In genomic region chr9:121704261-121704645, GRCm38 (mm10) we compare ENCODE assay signal across 8 mouse cellular contexts. TPM values are rescaled to one million over a fixed set of nuclear protein-coding genes. Genes with fewer than 3 reads are reported as not detected.
DNase-seq lines count a peak whose midpoint lies in the region; ATAC-seq and TF ChIP-seq lines count a peak whose summit lies in the region.

No protein-coding gene starts in this region.

- peak overlapping the region; percentile 72 for H3K4me2 ChIP-seq in kidney, postnatal 0 days (ENCODE audit: low read length)
- peak overlapping the region; percentile 93 for H3K4me2 ChIP-seq in embryonic facial prominence, embryonic 12.5 days (replicated peaks)
- peak overlapping the region; percentile 77 for H3K4me2 ChIP-seq in intestine, embryonic 14.5 days (ENCODE audit: low read length)
- H3K4me2 ChIP-seq in myocyte (ENCODE audit: low read depth), result peak overlapping the region; percentile 98

- TF ChIP-seq POLR2A in myocyte (IDR thresholded peaks at IDR 0.05; ENCODE audit: insufficient read length, low read depth), result no peak

- ATAC-seq in kidney, postnatal 0 days (replicated peaks; ENCODE audit: low FRiP score, low read depth), result no peak
- ATAC-seq in embryonic facial prominence, embryonic 12.5 days (ENCODE audit: insufficient number of reproducible peaks, insufficient read depth, low FRiP score, low TSS enrichment), result no peak
- no peak for ATAC-seq in intestine, embryonic 14.5 days (replicated peaks; ENCODE audit: low FRiP score, low TSS enrichment, low read depth)

- no peaks in the 10 kb centered on the region for H3K27me3 ChIP-seq in kidney, postnatal 0 days (ENCODE audit: insufficient read depth, low read length)
- no peaks in the 10 kb centered on the region for H3K27me3 ChIP-seq in embryonic facial prominence, embryonic 12.5 days
- no peaks in the 10 kb centered on the region for H3K27me3 ChIP-seq in intestine, embryonic 14.5 days (replicated peaks; ENCODE audit: control insufficient read depth, insufficient read depth, low read length)
- no peaks in the 10 kb centered on the region for H3K27me3 ChIP-seq in myocyte (ENCODE audit: control insufficient read depth, insufficient read depth, insufficient read length)

- no peaks in the 10 kb centered on the region for H3K36me3 ChIP-seq in kidney, postnatal 0 days (ENCODE audit: insufficient read depth, low read length)
- 0 out of 2 replicates have a peak, but pooled peaks cover 3% of the 10 kb centered on the region for H3K36me3 ChIP-seq in embryonic facial prominence, embryonic 12.5 days
- no peaks in the 10 kb centered on the region; the same call in 1 of the 2 replicates for H3K36me3 ChIP-seq in intestine, embryonic 14.5 days (ENCODE audit: control insufficient read depth, insufficient read depth, low read length)
- no peaks in the 10 kb centered on the region for H3K36me3 ChIP-seq in myocyte (ENCODE audit: control insufficient read depth, insufficient read depth)

- H3ac ChIP-seq in myocyte (ENCODE audit: control insufficient read depth, insufficient read length), result peak overlapping the region; percentile 59

- no peaks in the 10 kb centered on the region for H3K9me3 ChIP-seq in kidney, postnatal 0 days (replicated peaks; ENCODE audit: low read length)
- no peaks in the 10 kb centered on the region for H3K9me3 ChIP-seq in embryonic facial prominence, embryonic 12.5 days
- H3K9me3 ChIP-seq in intestine, embryonic 14.5 days (ENCODE audit: control insufficient read depth, low read length), result no peaks in the 10 kb centered on the region

- H3K4me1 ChIP-seq in kidney, postnatal 0 days (replicated peaks; ENCODE audit: insufficient read depth, low read length), result peaks cover 8% of the 10 kb centered on the region; the same call in 1 of the 2 replicates
- peaks cover 12% of the 10 kb centered on the region for H3K4me1 ChIP-seq in embryonic facial prominence, embryonic 12.5 days
- peaks cover 15% of the 10 kb centered on the region for H3K4me1 ChIP-seq in intestine, embryonic 14.5 days (replicated peaks; ENCODE audit: control insufficient read depth, insufficient read depth, low read length)

- 19% methylated on average over 11 of the region's 11 CpGs for whole genome bisulfite sequencing in kidney, postnatal 0 days
- 32% methylated on average over 11 of the region's 11 CpGs for WGBS in embryonic facial prominence, embryonic 12.5 days
- WGBS in intestine, embryonic 14.5 days, result 31% methylated on average over 11 of the region's 11 CpGs

- peak overlapping the region; percentile 64 for H3K9ac ChIP-seq in kidney, postnatal 0 days (ENCODE audit: low read depth, low read length)
- H3K9ac ChIP-seq in embryonic facial prominence, embryonic 12.5 days, result peak overlapping the region; percentile 73
- H3K9ac ChIP-seq in intestine, embryonic 14.5 days (ENCODE audit: low read length), result peak overlapping the region; percentile 64

- peak overlapping the region; percentile 87 for H3K4me3 ChIP-seq in kidney, postnatal 0 days (replicated peaks; ENCODE audit: low read depth, low read length)
- peak overlapping the region; percentile 69 for H3K4me3 ChIP-seq in embryonic facial prominence, embryonic 12.5 days
- peak overlapping the region; percentile 70 for H3K4me3 ChIP-seq in intestine, embryonic 14.5 days (ENCODE audit: low read depth, low read length)
- peak overlapping the region; percentile 26 for H3K4me3 ChIP-seq in myocyte

- H3K79me2 ChIP-seq in myocyte (ENCODE audit: control insufficient read depth, insufficient read depth), result peaks cover 4% of the 10 kb centered on the region

- TF ChIP-seq CTCF in kidney, postnatal 0 days (IDR thresholded peaks at IDR 0.05; ENCODE audit: low read depth), result no peak

- peak overlapping the region; percentile 71 for H3K27ac ChIP-seq in kidney, postnatal 0 days
- H3K27ac ChIP-seq in embryonic facial prominence, embryonic 12.5 days, result no peak overlapping the region
- no peak overlapping the region for H3K27ac ChIP-seq in intestine, embryonic 14.5 days (ENCODE audit: low read depth)

- DNase-seq in kidney, postnatal 0 days (ENCODE audit: low spot score), result no peak
- no peak for DNase-seq in kidney, postnatal 10 days
- DNase-seq in intestine, embryonic 14.5 days (ENCODE audit: low spot score), result no peak
- no peak for DNase-seq in gastrocnemius, postnatal 25 days
- no peak for DNase-seq in Muller cell, postnatal 12 days (ENCODE audit: inconsistent ontology term)
- DNase-seq in spleen, postnatal 14 days (ENCODE audit: low spot score in 2 of 2), result no peak

TF ChIP-seq in myocyte, 11 proteins besides CTCF, POLR2A, EP300 and RAD21:
- no peak for TF ChIP-seq POLR2AphosphoS2 (IDR thresholded peaks at IDR 0.05; ENCODE audit: insufficient read length, low read depth)
- no peak for TF ChIP-seq CEBPB (IDR thresholded peaks at IDR 0.05; ENCODE audit: insufficient read depth, poor library complexity, severe bottlenecking)
- TF ChIP-seq TCF3 (IDR thresholded peaks at IDR 0.05; ENCODE audit: insufficient read length, low read depth), result no peak
- no peak for TF ChIP-seq USF1 (IDR thresholded peaks at IDR 0.05; ENCODE audit: low read depth)
- TF ChIP-seq TCF12 (IDR thresholded peaks at IDR 0.05; ENCODE audit: insufficient read depth, poor library complexity, severe bottlenecking), result no peak
- no peak for TF ChIP-seq MYOG (IDR thresholded peaks at IDR 0.05; ENCODE audit: control insufficient read depth in 1 of 3, insufficient read depth in 1 of 3, insufficient read length in 2 of 3, low read depth in 2 of 3)
- TF ChIP-seq MYOD1 (IDR thresholded peaks at IDR 0.05; ENCODE audit: control insufficient read depth in 1 of 3, insufficient read length in 2 of 3, low read depth in 2 of 3), result no peak
- TF ChIP-seq MAX (IDR thresholded peaks at IDR 0.05; ENCODE audit: low read depth), result no peak
- TF ChIP-seq REST (IDR thresholded peaks at IDR 0.05; ENCODE audit: insufficient read depth, insufficient read length), result no peak
- TF ChIP-seq E2F4 (IDR thresholded peaks at IDR 0.05; ENCODE audit: insufficient read depth), result no peak
- no peak for TF ChIP-seq SRF (IDR thresholded peaks at IDR 0.05; ENCODE audit: control insufficient read depth, insufficient read length, low read depth)

RNA-seq across cellular contexts. Expression of gene Sec22c, which starts 1.0 kb away (rescaled TPM):
- 7.4 and 8.1 TPM in 2 replicates for polyA plus RNA-seq in kidney, postnatal 0 days (2015; fragmentation: Nextera tagmentation; extraction: Ambion mirVana)
- 16.8 and 18.0 TPM in 2 replicates for polyA plus RNA-seq in embryonic facial prominence, embryonic 12.5 days (2016; fragmentation: Nextera tagmentation; extraction: Ambion mirVana)
- polyA plus RNA-seq in intestine, embryonic 14.5 days (2014; fragmentation: Nextera tagmentation; extraction: Ambion mirVana), result 9.5 and 9.7 TPM in 2 replicates
- polyA plus RNA-seq in myocyte (2012; fragmentation: generic; extraction: Trizol), result 6.2 TPM
- total RNA-seq in gastrocnemius, postnatal 25 days (2021), result 1 to 10 TPM; 3.8 to 4.3 TPM

RNA-seq across cellular contexts. Expression of gene Ss18l2, which starts 5.9 kb away (rescaled TPM):
- polyA plus RNA-seq in kidney, postnatal 0 days (2015; fragmentation: Nextera tagmentation; extraction: Ambion mirVana), result 176 and 194 TPM in 2 replicates
- 96.2 and 117 TPM in 2 replicates for polyA plus RNA-seq in embryonic facial prominence, embryonic 12.5 days (2016; fragmentation: Nextera tagmentation; extraction: Ambion mirVana)
- polyA plus RNA-seq in intestine, embryonic 14.5 days (2014; fragmentation: Nextera tagmentation; extraction: Ambion mirVana), result 135 and 152 TPM in 2 replicates
- 81.5 TPM for polyA plus RNA-seq in myocyte (2012; fragmentation: generic; extraction: Trizol)
- total RNA-seq in gastrocnemius, postnatal 25 days (2021), result 100 to 1,000 TPM; 104 to 105 TPM

RNA-seq across cellular contexts. Expression of gene Nktr, which starts 14.7 kb away (rescaled TPM):
- polyA plus RNA-seq in kidney, postnatal 0 days (2015; fragmentation: Nextera tagmentation; extraction: Ambion mirVana), result 42.8 and 44.7 TPM in 2 replicates
- 73.7 and 85.5 TPM in 2 replicates for polyA plus RNA-seq in embryonic facial prominence, embryonic 12.5 days (2016; fragmentation: Nextera tagmentation; extraction: Ambion mirVana)
- 69.7 and 71.7 TPM in 2 replicates for polyA plus RNA-seq in intestine, embryonic 14.5 days (2014; fragmentation: Nextera tagmentation; extraction: Ambion mirVana)
- polyA plus RNA-seq in myocyte (2012; fragmentation: generic; extraction: Trizol), result 9.0 TPM
- total RNA-seq in gastrocnemius, postnatal 25 days (2021), result 10 to 100 TPM; 30.0 to 30.1 TPM

RNA-seq across cellular contexts. Expression of gene Zfp651, which starts 54.9 kb away (rescaled TPM):
- 13.6 and 14.4 TPM in 2 replicates for polyA plus RNA-seq in kidney, postnatal 0 days (2015; fragmentation: Nextera tagmentation; extraction: Ambion mirVana)
- 15.4 and 20.1 TPM in 2 replicates for polyA plus RNA-seq in embryonic facial prominence, embryonic 12.5 days (2016; fragmentation: Nextera tagmentation; extraction: Ambion mirVana)
- polyA plus RNA-seq in intestine, embryonic 14.5 days (2014; fragmentation: Nextera tagmentation; extraction: Ambion mirVana), result 13.1 and 14.1 TPM in 2 replicates
- 47.0 TPM for polyA plus RNA-seq in myocyte (2012; fragmentation: generic; extraction: Trizol)
- 100 to 1,000 TPM in 1 of 2 experiments, 10 to 100 TPM in 1; 78.3 to 101 TPM for total RNA-seq in gastrocnemius, postnatal 25 days (2021)

Comparison
In these comparisons a context has a peak if more than half of its experiments do, and no peak if none do; other contexts are left out.
1. H3K4me3 ChIP-seq: peak in every context shown above with its lines; median percentile 87 in kidney, postnatal 0 days; 70 in intestine, embryonic 14.5 days; 69 in embryonic facial prominence, embryonic 12.5 days; 26 in myocyte.